Mouse (Mus musculus) MEL (cell line): ENCODE data around the gene Metrn. TPM values are rescaled to one million over a fixed set of nuclear protein-coding genes. Genes with fewer than 3 reads are reported as not detected.
"Not testable (repeated sequence)": the region's sequence is repeated elsewhere in the genome, so short reads cannot be mapped to it uniquely, and the experiment has no call there.

Experiments used
- DNase-seq: peaks from one replicate; pipeline ENCODE4 v3.0.0; 2011; ENCODE audit warnings: low read depth, low spot score
- H3K27ac ChIP-seq: 2 replicates; pipeline ENCODE4 v1.5.1; 2012; ENCODE audit warnings: low read depth, mild to moderate bottlenecking, control low read depth, low read length, moderate library complexity; ENCODE audit not compliant: control insufficient read depth
- H3K27me3 ChIP-seq, 2 experiments: fragments of 150-350 bp in 1 of 2; sonication (generic) in 1 of 2; 2 replicates each; pipeline ENCODE4 v1.6.1; 2012; ENCODE audit warnings: low read length in 2 of 2, mild to moderate bottlenecking in 2 of 2, improper control_type of control experiment in 1 of 2, moderate library complexity in 1 of 2; ENCODE audit not compliant: insufficient read depth in 2 of 2, control insufficient read depth in 1 of 2
- H3K36me3 ChIP-seq, 2 experiments: 2 replicates each; pipeline ENCODE4 v1.6.1; 2012 to 2014; ENCODE audit warnings: low read length in 2 of 2, improper control_type of control experiment in 1 of 2, inconsistent platforms in 1 of 2, mild to moderate bottlenecking in 1 of 2; ENCODE audit not compliant: insufficient read depth in 2 of 2, control insufficient read depth in 1 of 2
- H3K4me1 ChIP-seq, 2 experiments: fragments of 150-350 bp in 1 of 2; sonication (generic) in 1 of 2; 2 replicates each; pipeline ENCODE4 v1.6.1; 2012; ENCODE audit warnings: low read length in 2 of 2, improper control_type of control experiment in 1 of 2, mild to moderate bottlenecking in 1 of 2; ENCODE audit not compliant: insufficient read depth in 2 of 2, control insufficient read depth in 1 of 2
- H3K4me3 ChIP-seq, 2 experiments: fragments of 150-350 bp in 1 of 2; sonication (generic) in 1 of 2; 2 replicates each; pipeline ENCODE4 v1.5.1; 2012; ENCODE audit warnings: low read depth in 2 of 2, low read length in 2 of 2, mild to moderate bottlenecking in 2 of 2, moderate library complexity in 2 of 2, control low read depth in 1 of 2, improper control_type of control experiment in 1 of 2; ENCODE audit not compliant: control insufficient read depth in 1 of 2, insufficient read depth in 1 of 2
- H3K79me2 ChIP-seq: 2 replicates; pipeline ENCODE4 v1.6.1; 2012; ENCODE audit warnings: mild to moderate bottlenecking, low read length, moderate library complexity; ENCODE audit not compliant: control insufficient read depth, poor library complexity, insufficient read depth
- H3K9ac ChIP-seq: 2 replicates; pipeline ENCODE4 v1.6.1; 2012; ENCODE audit warnings: low read depth, mild to moderate bottlenecking, control low read depth, low read length, moderate library complexity; ENCODE audit not compliant: control insufficient read depth, poor library complexity, severe bottlenecking
- H3K9me3 ChIP-seq: fragments of 150-350 bp; sonication (generic); replicated peaks from 2 replicates; pipeline ENCODE4 v1.6.1; 2012; ENCODE audit warnings: mild to moderate bottlenecking, low read length, improper control_type of control experiment, moderate library complexity; ENCODE audit not compliant: insufficient read depth
- CHD1 ChIP-seq: IDR thresholded peaks from 2 replicates; pipeline ENCODE4 v1.6.1; 2012; ENCODE audit warnings: low read depth, mild to moderate bottlenecking, inconsistent platforms, low read length, improper control_type of control experiment
- CTCF ChIP-seq, 3 experiments: IDR thresholded peaks in 2 of 3; conservative IDR thresholded peaks in 1 of 3; 2 replicates each; pipeline ENCODE4 v1.5.1; 2011 to 2012; ENCODE audit warnings: low read length in 3 of 3, low read depth in 2 of 3, mild to moderate bottlenecking in 2 of 3, improper control_type of control experiment in 1 of 3, inconsistent platforms in 1 of 3, mixed read lengths in 1 of 3, moderate library complexity in 1 of 3; ENCODE audit not compliant: control insufficient read depth in 1 of 3, insufficient read depth in 1 of 3, poor library complexity in 1 of 3, severe bottlenecking in 1 of 3
- GATA1 ChIP-seq: IDR thresholded peaks from 2 replicates; pipeline ENCODE4 v1.6.1; 2011; ENCODE audit warnings: low read depth, low read length, improper control_type of control experiment
- JUND ChIP-seq: IDR thresholded peaks from 2 replicates; pipeline ENCODE4 v1.6.1; 2011; ENCODE audit warnings: low read depth, mild to moderate bottlenecking, improper control_type of control experiment, low read length
- MEF2A ChIP-seq: IDR thresholded peaks from 2 replicates; pipeline ENCODE4 v1.6.1; 2014; ENCODE audit warnings: low read depth, mild to moderate bottlenecking, inconsistent platforms, low read length, improper control_type of control experiment; ENCODE audit not compliant: poor library complexity, insufficient replicate concordance, severe bottlenecking; ENCODE audit errors: extremely low read depth
- MXI1 ChIP-seq: IDR thresholded peaks from 2 replicates; pipeline ENCODE4 v1.6.1; 2011; ENCODE audit warnings: mild to moderate bottlenecking, low read depth, low read length, improper control_type of control experiment
- MYB ChIP-seq: IDR thresholded peaks from 2 replicates; pipeline ENCODE4 v1.6.1; 2011; ENCODE audit warnings: mild to moderate bottlenecking, low read depth, low read length, improper control_type of control experiment
- MYC ChIP-seq: IDR thresholded peaks from 2 replicates; pipeline ENCODE4 v1.6.1; 2011; ENCODE audit warnings: low read depth, mild to moderate bottlenecking, low read length, improper control_type of control experiment, moderate library complexity
- NELFE ChIP-seq: IDR thresholded peaks from 2 replicates; pipeline ENCODE4 v1.6.1; 2011; ENCODE audit warnings: low read depth, low read length, improper control_type of control experiment
- NRF1 ChIP-seq: IDR thresholded peaks from 2 replicates; pipeline ENCODE4 v1.6.1; 2014; ENCODE audit warnings: low read depth, mild to moderate bottlenecking, inconsistent platforms, low read length, improper control_type of control experiment, moderate library complexity; ENCODE audit not compliant: poor library complexity, insufficient read depth, severe bottlenecking
- POLR2AphosphoS2 ChIP-seq: IDR thresholded peaks from 2 replicates; pipeline ENCODE4 v1.6.1; 2011; ENCODE audit warnings: low read length, improper control_type of control experiment
- RCOR1 ChIP-seq: IDR thresholded peaks from 2 replicates; pipeline ENCODE4 v1.6.1; 2012; ENCODE audit warnings: low read depth, mild to moderate bottlenecking, inconsistent platforms, low read length, improper control_type of control experiment
- TBP ChIP-seq: IDR thresholded peaks from 2 replicates; pipeline ENCODE4 v1.8.0; 2011; ENCODE audit warnings: low read depth, low read length, improper control_type of control experiment
- USF1 ChIP-seq: IDR thresholded peaks from 2 replicates; pipeline ENCODE4 v1.6.1; 2014; ENCODE audit warnings: low read depth, mild to moderate bottlenecking, inconsistent platforms, low read length, improper control_type of control experiment, moderate library complexity
- USF2 ChIP-seq, 2 experiments: IDR thresholded peaks; 2 replicates each; pipeline ENCODE4 v1.6.1; 2011 to 2012; ENCODE audit warnings: improper control_type of control experiment in 2 of 2, low read length in 2 of 2, borderline replicate concordance in 1 of 2, inconsistent platforms in 1 of 2, low read depth in 1 of 2, mild to moderate bottlenecking in 1 of 2; ENCODE audit not compliant: insufficient read depth in 1 of 2
- ZMIZ1 ChIP-seq: IDR thresholded peaks from 2 replicates; pipeline ENCODE4 v1.6.1; 2012; ENCODE audit warnings: low read depth, mild to moderate bottlenecking, inconsistent platforms, low read length, improper control_type of control experiment, moderate library complexity
- polyA plus RNA-seq, 2 experiments: library from polyadenylated mRNA; stranded (reverse) in 1 of 2; unstranded in 1 of 2; fragments of >175 nt in 1 of 2; fragments of >200 nt in 1 of 2; gene quantifications; 2 replicates each; pipeline versions ENCODE4 v1.2.1 to v1.2.4; 2012; ENCODE audit warnings: low replicate concordance in 2 of 2, low read depth in 1 of 2; ENCODE audit not compliant: insufficient read length in 2 of 2, insufficient read depth in 1 of 2, missing spikeins in 1 of 2
- total RNA-seq: library from RNA; depleted of rRNA; stranded (reverse); fragments of 300-350 nt; gene quantifications from 2 replicates; pipeline ENCODE4 v1.2.3, GENCODE M21; 2012

The Metrn gene
- total and polyA plus RNA-seq, 3 experiments = 95.7 to 116 TPM; not detected in 1

- TF ChIP-seq GATA1 (no peak), TBP (no peak), CHD1 (no peak), NELFE (no peak), CTCF (IDR thresholded peaks at IDR 0.05 in 2 of 3, conservative IDR thresholded peaks at IDR 0.05 in 1 of 3; ENCODE audit: control insufficient read depth in 1 of 3, insufficient read depth in 1 of 3, low read depth in 2 of 3, low read length in 3 of 3, poor library complexity in 1 of 3, severe bottlenecking in 1 of 3) (no peak), MYC (no peak), ZMIZ1 (no peak), RCOR1 (no peak), USF2 (IDR thresholded peaks at IDR 0.05; ENCODE audit: borderline replicate concordance in 1 of 2, insufficient read depth in 1 of 2, low read depth in 1 of 2, low read length in 2 of 2) (no peak), MXI1 (no peak), JUND (no peak), POLR2AphosphoS2 (no peak), MEF2A (no peak), USF1 (no peak)
- no peaks in the 10 kb centered on the region for H3K9me3 ChIP-seq
- H3K27ac ChIP-seq = no peak overlapping the region
- no peak overlapping the region for H3K9ac ChIP-seq
- no peak overlapping the region for H3K4me3 ChIP-seq
- no peaks in the 10 kb centered on the region for H3K79me2 ChIP-seq
- H3K36me3 ChIP-seq = no peaks in the 10 kb centered on the region
- DNase-seq = no peak
- peaks cover 3 to 4% of the 10 kb centered on the region in 2 experiments; a peak in 2 of 4 replicates for H3K27me3 ChIP-seq
- H3K4me1 ChIP-seq = peaks cover 0 to 8% of the 10 kb centered on the region in 2 experiments; a peak in 1 of 4 replicates
These were observed 11.1 kb upstream of the Metrn start for GRCm38 (mm10) chr17:25808028-25808427.

- TF ChIP-seq TBP (peak; percentile 53; the same call in 1 of the 2 replicates), CTCF (IDR thresholded peaks at IDR 0.05 in 2 of 3, conservative IDR thresholded peaks at IDR 0.05 in 1 of 3; ENCODE audit: control insufficient read depth in 1 of 3, insufficient read depth in 1 of 3, low read depth in 2 of 3, low read length in 3 of 3, poor library complexity in 1 of 3, severe bottlenecking in 1 of 3) (peak in 1 of 3 experiments; percentile 20; a peak in 1 of 6 replicates)
- H3K79me2 ChIP-seq, H3K27me3 ChIP-seq: not testable (repeated sequence)
These were observed 10.5 kb upstream of the Metrn start for GRCm38 (mm10) chr17:25807452-25807851.

GRCm38 (mm10) chr17:25806507-25806906 lies 9.6 kb upstream of the Metrn start:
- no peak for DNase-seq
- no peak overlapping the region for H3K9ac ChIP-seq
- no peaks in the 10 kb centered on the region for H3K9me3 ChIP-seq
- TF ChIP-seq MYB = no peak
- no peak for TF ChIP-seq NRF1
- TF ChIP-seq, all 39 proteins: peak for 0
- Histone ChIP-seq H3K79me2 (no peaks in the 10 kb centered on the region), H3K4me3 (no peak overlapping the region), H3K36me3 (no peaks in the 10 kb centered on the region), H3K27me3 (peaks cover 3 to 6% of the 10 kb centered on the region in 2 experiments; a peak in 2 of 4 replicates), H3K4me1 (peaks cover 0 to 8% of the 10 kb centered on the region in 2 experiments; a peak in 1 of 4 replicates), H3K27ac (no peak overlapping the region)

More at GRCm38 (mm10) chr17:25807452-25807851, 10.5 kb upstream of the Metrn start:
- not testable (repeated sequence) for H3K9ac ChIP-seq, H3K36me3 ChIP-seq, H3K9me3 ChIP-seq, DNase-seq, H3K27ac ChIP-seq, H3K4me1 ChIP-seq, H3K4me3 ChIP-seq
